Mouse (Mus musculus) kidney, postnatal 25 days (tissue): ENCODE data around the gene BC030499.
"Not testable (repeated sequence)": the region's sequence is repeated elsewhere in the genome, so short reads cannot be mapped to it uniquely, and the experiment has no call there.

Experiments used
- DNase-seq, 2 experiments: peaks; one replicate each; pipeline ENCODE4 v3.0.0; 2021; ENCODE audit warnings: mixed read lengths in 2 of 2

BC030499 gene

DNA sequence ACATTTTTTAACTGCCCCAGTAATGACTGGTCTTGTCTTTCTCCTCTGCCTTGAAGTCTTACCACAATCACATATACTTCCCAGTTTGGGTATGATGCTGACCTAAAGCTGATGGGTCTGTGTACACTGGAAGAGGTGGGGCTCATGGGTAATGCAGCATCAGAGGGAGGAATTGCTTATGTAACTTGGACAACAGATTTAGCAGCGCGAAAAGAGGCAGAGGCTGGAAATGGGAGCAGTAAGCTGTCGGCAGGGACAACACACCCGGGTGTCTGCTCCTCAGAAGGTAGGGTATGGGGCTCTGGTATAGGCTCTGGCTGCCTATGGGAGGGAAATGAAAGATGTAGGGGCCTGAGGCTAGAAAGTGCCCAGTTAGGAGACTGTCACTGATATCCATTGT, at the start of gene BC030499:
Gene BC030499 (plus strand): TSS at position 188 of the 400 bp plus-strand sequence.
- no peak for DNase-seq

DNA sequence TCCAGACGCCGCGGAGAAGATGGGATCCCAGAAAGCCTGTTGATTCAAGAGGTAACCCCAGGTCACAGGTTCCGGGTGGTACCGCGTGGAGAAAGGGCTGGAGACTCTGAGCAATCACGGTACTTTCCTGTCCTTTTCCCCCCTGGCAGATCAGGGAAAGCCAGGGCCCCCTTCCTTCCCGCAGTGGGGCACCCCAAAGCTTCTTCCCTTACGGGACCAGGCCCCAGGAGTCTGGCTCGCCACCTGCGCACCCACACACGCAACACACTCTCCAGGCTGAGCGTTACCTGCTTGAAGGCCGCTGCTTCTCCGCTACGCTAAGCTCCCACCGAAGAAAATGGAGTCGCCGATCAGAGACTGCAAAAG, 45.4 kb upstream of the BC030499 start:
- no peak for DNase-seq

DNA sequence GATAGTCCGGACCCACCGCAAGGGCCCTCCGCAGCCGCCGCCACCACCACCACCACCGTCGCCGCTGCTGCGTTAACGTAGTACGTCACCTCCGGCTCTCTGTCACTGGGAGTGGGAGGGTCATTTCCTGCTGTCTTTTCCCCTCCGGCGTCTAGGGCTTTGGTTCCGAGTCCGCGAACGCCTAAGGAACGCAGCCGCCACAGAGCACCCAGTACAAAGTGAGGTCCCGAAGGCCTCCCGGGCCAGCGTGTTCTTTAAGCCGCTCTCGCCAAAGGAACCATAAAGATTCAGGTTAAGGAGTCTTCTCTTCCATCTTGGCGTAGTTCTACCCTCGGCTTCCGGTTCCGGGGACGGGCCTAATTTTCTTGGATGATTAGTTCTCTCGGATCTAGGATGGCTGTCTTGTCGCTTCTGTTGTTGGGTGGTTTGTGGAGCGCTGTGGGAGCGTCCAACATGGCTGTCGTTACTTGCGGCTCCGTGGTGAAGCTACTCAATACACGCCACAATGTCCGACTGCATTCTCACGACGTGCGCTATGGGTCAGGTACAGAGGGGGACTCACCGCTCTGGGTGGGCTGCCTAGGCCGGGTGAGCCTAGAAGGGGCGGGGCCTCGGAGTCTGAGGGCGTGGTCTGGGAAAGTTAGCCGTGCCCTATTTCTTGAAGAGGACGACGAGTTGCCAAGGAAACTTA, 44.9 kb upstream of the BC030499 start, which contains the start of the genes Sdf2 and Supt6:
Gene Sdf2 (plus strand): TSS at position 120 of the 691 bp plus-strand sequence.
Gene Supt6 (minus strand): TSS at position 361 of the 691 bp plus-strand sequence.
- DNase-seq: peak; percentile 93 to 95

DNA sequence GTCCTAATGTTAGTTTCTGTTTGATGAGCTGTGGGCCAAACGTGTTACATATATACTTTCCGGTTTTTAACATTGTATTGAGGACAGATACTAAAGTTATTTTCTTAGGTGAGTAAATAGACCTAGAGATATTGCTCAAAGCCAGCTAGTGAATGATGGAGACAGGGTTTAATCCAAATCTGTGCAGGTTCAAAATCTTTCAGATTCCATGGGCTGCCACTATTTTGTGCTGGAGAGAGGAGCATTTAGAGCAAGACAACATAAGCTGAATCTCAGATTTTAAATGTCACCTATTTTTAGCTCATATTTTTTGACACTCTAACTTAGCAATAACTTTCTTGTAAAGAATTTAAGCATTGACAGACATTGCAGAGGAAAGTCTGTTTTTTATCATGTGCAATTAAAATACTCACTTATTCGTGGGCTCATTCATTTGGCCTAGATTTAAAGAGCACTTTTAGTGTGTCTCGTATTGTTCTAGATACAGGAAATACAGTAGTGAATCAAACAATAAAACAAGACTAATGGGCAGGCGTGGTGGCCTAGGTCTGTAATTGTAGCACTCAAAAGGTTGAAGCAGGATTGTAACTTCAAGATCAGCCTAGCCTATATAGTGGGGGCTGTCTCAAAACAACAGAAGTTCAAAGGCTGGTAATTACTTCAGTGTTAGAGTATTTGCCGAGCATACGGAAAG, 44.2 kb upstream of the BC030499 start:
- no peak for DNase-seq

- DNase-seq: no peak
These were observed 43.7 kb upstream of the BC030499 start for GRCm38 (mm10) chr11:78247012-78247348.

DNA sequence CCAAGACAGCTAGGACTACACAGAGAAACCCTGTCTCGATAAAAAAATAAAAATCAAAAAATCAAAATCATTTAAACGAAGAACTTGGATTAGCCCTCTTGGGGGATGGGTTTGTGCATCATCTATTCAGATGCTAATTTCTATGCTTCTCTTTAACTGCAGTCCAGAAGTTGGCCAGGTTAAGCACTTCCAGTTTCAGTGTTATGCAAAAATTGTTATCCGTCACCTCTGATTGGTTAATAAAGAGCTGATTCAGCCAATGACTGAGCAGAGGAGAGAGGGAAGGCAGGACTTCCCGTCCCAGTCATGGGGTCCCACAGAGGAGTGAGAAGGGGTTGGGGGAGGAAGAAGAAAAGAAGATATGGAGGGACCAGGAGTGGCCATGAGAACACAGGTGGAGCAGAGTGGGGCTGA, 42.9 kb upstream of the BC030499 start:
- no peak for DNase-seq

DNA sequence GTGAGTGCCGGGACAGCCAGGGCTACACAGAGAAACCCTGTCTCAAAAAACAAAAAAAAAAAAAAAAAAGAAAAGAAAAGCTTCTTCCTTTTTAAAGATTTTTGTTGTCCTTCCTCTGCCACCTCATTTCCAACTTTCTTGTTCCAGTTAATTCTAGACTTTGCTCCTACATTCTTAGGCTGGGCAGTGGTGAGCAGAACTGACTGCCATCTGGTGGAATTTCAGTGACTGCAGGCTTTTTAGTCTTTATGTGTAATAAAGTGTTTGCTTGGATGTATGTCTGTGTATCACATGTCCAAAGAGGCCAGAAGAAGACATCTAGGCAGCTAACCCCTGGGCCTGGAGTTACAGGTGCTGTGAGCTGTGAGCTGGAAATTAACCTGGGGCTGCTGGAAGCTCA, 34.0 kb upstream of the BC030499 start:
- peak; percentile 13 to 40 for DNase-seq

- no peak for DNase-seq
These were observed 30.0 kb upstream of the BC030499 start for GRCm38 (mm10) chr11:78260489-78261258.

- DNase-seq: peak; percentile 91 to 97
These were observed 29.0 kb upstream of the BC030499 start, which contains the start of gene 2610507B11Rik for GRCm38 (mm10) chr11:78261380-78262352. Gene 2610507B11Rik, plus strand, starts transcription at chr11:78261752.

DNA sequence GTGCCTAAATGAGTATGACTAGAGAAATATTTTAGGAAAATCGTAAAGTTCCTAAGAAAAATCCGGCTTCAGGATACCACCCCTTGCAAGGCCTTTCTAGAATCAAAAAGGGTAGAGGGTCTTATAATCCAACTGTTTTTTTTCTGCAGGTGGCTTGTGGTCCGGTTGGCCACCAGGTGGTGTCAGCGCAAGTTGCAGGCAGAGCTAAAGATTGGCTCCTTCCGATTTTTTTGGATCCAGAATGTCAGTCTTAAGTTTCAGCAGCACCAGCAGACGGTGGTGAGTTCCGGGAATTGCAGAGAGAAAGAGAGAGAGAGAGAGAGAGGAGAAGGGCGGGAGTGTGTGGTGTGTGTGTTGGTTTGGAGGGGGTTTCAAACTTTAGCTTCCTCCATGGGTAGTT, 28.1 kb upstream of the BC030499 start:
- DNase-seq: peak; percentile 61 to 79

GRCm38 (mm10) chr11:78265571-78265970, 25.1 kb upstream of the BC030499 start:
- DNase-seq: no peak

- no peak for DNase-seq
These were observed 18.7 kb upstream of the BC030499 start for GRCm38 (mm10) chr11:78271986-78272385.

DNA sequence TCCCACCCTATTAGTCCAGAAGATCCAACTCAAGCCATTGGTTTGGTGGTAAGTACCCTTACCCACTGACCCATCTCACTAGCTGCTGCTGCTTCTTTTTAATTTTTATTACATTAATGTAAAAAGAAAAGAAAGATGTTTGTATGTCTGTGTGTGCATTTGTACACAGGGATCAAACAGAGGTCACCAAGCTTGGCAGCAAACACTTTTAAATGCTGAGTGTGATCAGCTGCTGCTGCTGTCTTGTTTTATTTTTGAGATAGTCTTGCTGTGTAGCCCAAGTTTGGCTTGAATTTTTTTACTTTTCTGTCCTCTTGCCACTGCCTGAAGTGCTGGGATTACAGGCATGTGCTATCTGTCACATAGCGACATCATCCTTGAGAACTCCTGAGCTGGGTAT, 15.0 kb upstream of the BC030499 start:
- no peak for DNase-seq

GRCm38 (mm10) chr11:78276169-78276568, 14.5 kb upstream of the BC030499 start:
- not testable (repeated sequence) for DNase-seq

- DNase-seq: no peak
These were observed 11.8 kb upstream of the BC030499 start for GRCm38 (mm10) chr11:78278853-78279252.

GRCm38 (mm10) chr11:78279586-78279985, 11.1 kb upstream of the BC030499 start:
- no peak for DNase-seq

- no peak for DNase-seq
These were observed 1.4 kb upstream of the BC030499 start for GRCm38 (mm10) chr11:78289146-78289763.

DNA sequence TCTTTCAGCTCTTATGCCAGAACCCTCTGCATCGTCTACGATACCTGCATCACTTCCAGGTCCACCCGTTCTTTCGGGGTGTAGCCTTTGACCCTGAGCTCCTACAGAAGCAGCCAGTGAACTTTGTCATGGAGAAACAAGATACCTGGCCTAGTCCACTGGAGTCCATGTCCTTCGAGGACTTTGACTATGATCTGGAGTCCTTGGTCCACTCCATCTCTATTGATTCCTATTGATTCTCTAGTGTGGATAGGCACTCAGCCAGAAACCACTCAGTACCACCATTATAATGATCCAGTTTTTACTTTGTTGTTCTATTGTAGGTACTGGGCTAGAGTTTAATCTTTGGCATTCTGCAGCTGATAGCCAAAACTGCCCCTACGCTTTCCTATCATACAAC, 3.9 kb downstream of the BC030499 start:
- no peak for DNase-seq

- no peak for DNase-seq
These were observed 10.3 kb downstream of the BC030499 start for GRCm38 (mm10) chr11:78300917-78301316.

GRCm38 (mm10) chr11:78301357-78302084, 10.9 kb downstream of the BC030499 start, which contains the start of gene Spag5:
Gene Spag5, plus strand, starts transcription at chr11:78301529.
- peak; percentile 91 to 93 for DNase-seq

DNA sequence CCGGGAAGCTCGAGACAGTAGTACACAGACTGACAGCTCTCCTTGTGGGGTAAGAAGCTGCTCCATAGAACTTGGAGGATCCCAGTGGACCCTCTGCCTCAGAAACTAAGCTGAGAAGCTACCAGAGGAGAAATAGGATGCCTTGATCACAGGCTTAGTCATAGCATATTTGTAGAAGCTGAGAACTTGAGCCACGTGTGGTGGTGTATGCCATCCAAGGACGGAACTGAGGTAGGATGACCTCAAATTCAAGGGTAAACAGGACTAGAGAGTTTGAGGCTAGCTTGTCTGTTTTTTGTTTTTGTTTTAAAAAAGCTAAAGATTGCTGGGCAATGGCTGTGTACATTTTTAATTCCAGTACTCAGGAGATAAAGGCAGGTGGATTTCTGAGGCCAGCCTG, 14.6 kb downstream of the BC030499 start:
- no peak for DNase-seq
